Mouse (Mus musculus) liver, embryonic 14.5 days (tissue): ENCODE results near the gene Tmc4. TPM values are rescaled to one million over a fixed set of nuclear protein-coding genes. Genes with fewer than 3 reads are reported as not detected.

Experiments used
- ATAC-seq: fragments of 200-750 bp; cut with Nextera tagmentation; 2 replicates; pipeline ENCODE4 v1.8.0; 2017; ENCODE audit warnings: moderate number of reproducible peaks, mild to moderate bottlenecking, moderate library complexity; ENCODE audit not compliant: insufficient read depth
- DNase-seq, 3 experiments: peaks; one replicate each; pipeline ENCODE4 v3.0.0-alpha.2; 2012 to 2013; ENCODE audit warnings: low read depth in 3 of 3, low spot score in 3 of 3
- H3K27ac ChIP-seq: fragments of 300-500 bp; sonication (generic); 2 replicates; pipeline ENCODE4 v1.5.1; 2014; ENCODE audit warnings: moderate library complexity, mild to moderate bottlenecking, control low read depth, inconsistent platforms
- H3K27me3 ChIP-seq: fragments of 300-500 bp; sonication (generic); 2 replicates; pipeline ENCODE4 v1.6.1; 2014; ENCODE audit warnings: mild to moderate bottlenecking, low read length, moderate library complexity; ENCODE audit not compliant: control insufficient read depth, insufficient read depth
- H3K36me3 ChIP-seq: fragments of 300-500 bp; sonication (generic); replicated peaks from 2 replicates; pipeline ENCODE4 v1.6.1; 2014; ENCODE audit warnings: low read depth; ENCODE audit not compliant: control insufficient read depth, insufficient read depth
- H3K4me1 ChIP-seq, 2 experiments: fragments of 200-500 bp in 1 of 2; fragments of 300-500 bp in 1 of 2; sonication (generic) in 1 of 2; replicated peaks; 2 replicates each; pipeline ENCODE4 v1.6.1; 2012 to 2014; ENCODE audit warnings: antibody characterized with exemption in 1 of 2, inconsistent platforms in 1 of 2, low read length in 1 of 2; ENCODE audit not compliant: control insufficient read depth in 2 of 2, insufficient read depth in 2 of 2
- H3K4me2 ChIP-seq: fragments of 300-500 bp; sonication (generic); 2 replicates; pipeline ENCODE4 v1.6.1; 2014; ENCODE audit warnings: low read depth, mild to moderate bottlenecking, control low read depth, moderate library complexity
- H3K4me3 ChIP-seq, 2 experiments: fragments of 200-500 bp in 1 of 2; fragments of 300-500 bp in 1 of 2; sonication (generic) in 1 of 2; 2 replicates each; pipeline ENCODE4 v1.5.1; 2012 to 2014; ENCODE audit warnings: low read depth in 2 of 2, low read length in 2 of 2, mild to moderate bottlenecking in 2 of 2, control low read depth in 1 of 2, inconsistent platforms in 1 of 2, moderate library complexity in 1 of 2; ENCODE audit not compliant: insufficient read depth in 1 of 2
- H3K9ac ChIP-seq: fragments of 300-500 bp; sonication (generic); replicated peaks from 2 replicates; pipeline ENCODE4 v1.6.1; 2014; ENCODE audit warnings: mild to moderate bottlenecking, control low read depth, moderate library complexity
- H3K9me3 ChIP-seq: fragments of 300-500 bp; sonication (generic); 2 replicates; pipeline ENCODE4 v1.6.1; 2016; ENCODE audit warnings: low read length, mixed read lengths; ENCODE audit not compliant: control insufficient read depth
- CTCF ChIP-seq: IDR thresholded peaks from 2 replicates; pipeline ENCODE4 v1.5.1; 2016; ENCODE audit warnings: antibody characterized with exemption, low read depth, control low read depth
- EP300 ChIP-seq: IDR thresholded peaks from 2 replicates; pipeline ENCODE4 v1.6.1; 2016; ENCODE audit warnings: antibody characterized with exemption, low read depth
- WGBS: fragments of 180-500 bp; shearing (Covaris S2); extraction: QIAGEN DNeasy Blood & Tissue Kit; methylation state at CpG from one replicate; pipeline ENCODE4 v1.1.7; 2014; ENCODE audit not compliant: insufficient replicate concordance; 5-methylcytosine and 5-hydroxymethylcytosine counted together
- polyA plus RNA-seq, 2 experiments: library from polyadenylated mRNA; depleted of rRNA in 1 of 2; stranded (reverse) in 1 of 2; unstranded in 1 of 2; fragments of >200 nt; fragmentation: Nextera tagmentation in 1 of 2; extraction: Ambion mirVana in 1 of 2; gene quantifications; 2 replicates each; pipeline versions ENCODE4 v1.2.1 to v1.2.3; 2012 to 2014

The Tmc4 gene
- polyA plus RNA-seq, 2 experiments = 5.5 to 6.7 TPM

DNA sequence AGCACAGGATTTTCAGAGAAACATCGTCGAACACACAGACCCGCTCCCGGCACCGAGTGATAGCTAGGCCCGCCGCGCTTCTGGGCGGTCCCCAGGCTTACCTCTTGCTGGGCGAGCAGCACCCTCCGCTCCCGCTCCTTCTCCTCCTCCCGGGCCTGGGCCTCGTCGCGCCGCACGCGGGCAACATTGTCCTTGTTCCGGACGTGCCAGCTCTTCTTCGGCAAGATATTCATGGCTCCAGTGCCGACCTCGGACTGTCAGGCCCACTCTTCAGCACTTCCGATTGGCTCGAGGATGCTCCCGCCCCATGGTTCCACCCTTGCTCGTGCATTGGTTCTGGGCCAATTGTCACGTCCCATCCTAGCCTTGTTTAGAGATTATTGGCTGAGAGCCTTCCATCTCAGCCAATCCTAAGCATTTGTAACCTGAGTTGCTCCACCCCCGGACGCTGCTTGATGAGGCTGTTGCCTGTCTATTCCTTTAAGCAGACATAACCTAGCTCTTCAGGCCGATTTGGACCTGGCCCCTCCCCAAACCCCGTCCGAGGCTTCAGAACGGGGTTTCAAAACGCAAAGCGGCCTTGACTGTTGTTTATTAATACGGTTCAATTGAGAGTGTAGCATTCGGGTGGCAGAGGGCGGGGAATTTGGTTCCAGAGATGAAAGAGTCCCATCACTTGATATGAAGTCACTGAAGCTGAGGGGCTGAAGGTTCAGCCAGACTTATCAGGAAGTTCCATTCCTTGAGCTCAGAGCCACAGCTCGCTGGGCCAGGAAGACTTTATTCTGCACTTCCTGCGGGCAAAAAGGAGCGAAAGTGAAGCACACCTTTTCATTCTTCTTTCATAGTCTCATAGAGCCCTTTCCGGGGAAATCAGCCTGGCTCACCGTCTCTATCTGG lies 11.9 kb downstream of the Tmc4 start, which contains the start of gene Leng1:
TSS of gene Leng1 (minus strand) at position 626 of the 900 bp plus-strand sequence.
- DNase-seq (peak; percentile 97 to 98 (median 98)), ATAC-seq (peak; percentile 98)
- peak within 1 kb of the TSS; percentile 78 to 79 for H3K4me3 ChIP-seq
- no peak for TF ChIP-seq CTCF
- 0 out of 2 replicates have a peak, but pooled peaks have one; percentile 27 for TF ChIP-seq EP300
- H3K9me3 ChIP-seq = no peaks in the 10 kb centered on the region
- H3K4me2 ChIP-seq = peak within 1 kb of the TSS; percentile 96
- 2% methylated on average over 45 of the region's 45 CpGs for WGBS
- peak within 1 kb of the TSS; percentile 79 for H3K27ac ChIP-seq
- no peaks in the 10 kb centered on the region for H3K27me3 ChIP-seq
- H3K4me1 ChIP-seq = peaks cover 20 to 22% of the 10 kb centered on the region in 2 experiments
- H3K9ac ChIP-seq = peak within 1 kb of the TSS; percentile 77
- peaks cover 23% of the 10 kb centered on the region for H3K36me3 ChIP-seq

DNA sequence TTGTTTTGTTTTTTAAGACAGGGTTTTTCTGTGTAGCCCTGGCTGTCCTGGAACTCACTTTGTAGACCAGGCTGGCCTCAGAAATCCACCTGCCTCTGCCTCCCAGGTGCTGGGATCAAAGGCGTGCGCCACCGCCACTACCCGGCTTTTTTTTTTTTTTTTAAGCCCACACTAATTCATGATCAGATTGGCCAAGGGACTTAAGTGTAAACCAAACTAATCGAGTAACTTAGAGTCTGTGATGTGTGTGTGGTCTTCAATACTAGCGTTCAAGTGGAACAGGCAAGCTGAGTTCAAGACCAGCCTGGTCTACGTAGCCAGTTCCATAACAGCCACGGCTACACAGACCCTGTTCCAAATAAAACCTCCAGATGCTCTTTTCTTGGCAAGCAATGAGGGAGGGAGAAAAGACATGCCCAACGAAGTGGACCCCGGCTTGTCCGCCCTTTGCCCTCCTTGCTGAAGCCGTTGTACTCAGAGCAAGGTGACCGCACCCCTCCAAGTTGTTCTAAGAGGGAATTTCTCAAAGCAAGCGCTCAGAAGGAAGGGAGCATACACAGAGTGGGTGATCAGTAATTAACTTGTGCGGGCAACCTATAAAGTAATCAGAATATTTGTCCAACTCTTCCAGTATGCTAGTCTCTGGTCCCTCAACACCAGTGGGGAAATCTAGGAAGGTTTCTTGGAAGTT lies 12.7 kb downstream of the Tmc4 start:
- WGBS = 20% methylated on average over 15 of the region's 15 CpGs
- no peaks in the 10 kb centered on the region for H3K9me3 ChIP-seq
- H3K27ac ChIP-seq = peak overlapping the region; percentile 79
- H3K4me1 ChIP-seq = peaks cover 20 to 22% of the 10 kb centered on the region in 2 experiments
- H3K9ac ChIP-seq = peak overlapping the region; percentile 77
- no peaks in the 10 kb centered on the region for H3K27me3 ChIP-seq
- peaks cover 31% of the 10 kb centered on the region for H3K36me3 ChIP-seq
- peak in 1 of 3 experiments; percentile 32 for DNase-seq
- H3K4me2 ChIP-seq = peak overlapping the region; percentile 96
- peak overlapping the region; percentile 78 to 79 for H3K4me3 ChIP-seq
- ATAC-seq = peak; percentile 42; the same call in 1 of the 2 replicates
- TF ChIP-seq EP300 = no peak
- no peak for TF ChIP-seq CTCF

DNA sequence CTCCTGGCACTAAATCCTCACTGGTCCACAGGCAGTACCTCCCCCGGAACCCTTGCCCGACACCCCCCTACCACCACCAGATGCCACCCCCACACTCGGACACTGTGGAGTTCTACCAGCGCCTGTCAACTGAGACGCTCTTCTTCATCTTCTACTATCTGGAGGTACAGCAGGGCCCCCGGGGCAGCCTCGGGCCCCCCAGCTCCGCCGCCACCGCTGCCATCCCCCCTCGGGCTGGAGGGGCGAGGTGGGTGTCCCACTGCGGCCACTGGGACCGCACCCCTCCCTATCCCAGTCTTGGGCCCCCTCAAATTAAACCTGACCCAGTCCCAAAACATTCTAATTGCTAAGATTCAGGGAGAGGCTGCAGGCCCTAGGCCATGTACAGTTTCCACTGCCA lies 18.8 kb downstream of the Tmc4 start:
- ATAC-seq (no peak), DNase-seq (no peak)
- no peak overlapping the region for H3K9ac ChIP-seq
- no peak overlapping the region for H3K4me3 ChIP-seq
- H3K36me3 ChIP-seq = peaks cover 92% of the 10 kb centered on the region
- no peak overlapping the region for H3K27ac ChIP-seq
- H3K9me3 ChIP-seq = no peaks in the 10 kb centered on the region
- no peak overlapping the region for H3K4me2 ChIP-seq
- peaks cover 0 to 1% of the 10 kb centered on the region in 2 experiments; a peak in 1 of 4 replicates for H3K4me1 ChIP-seq
- H3K27me3 ChIP-seq = no peaks in the 10 kb centered on the region
- WGBS = 88% methylated on average over 14 of the region's 14 CpGs
- TF ChIP-seq EP300 (no peak), CTCF (no peak)

DNA sequence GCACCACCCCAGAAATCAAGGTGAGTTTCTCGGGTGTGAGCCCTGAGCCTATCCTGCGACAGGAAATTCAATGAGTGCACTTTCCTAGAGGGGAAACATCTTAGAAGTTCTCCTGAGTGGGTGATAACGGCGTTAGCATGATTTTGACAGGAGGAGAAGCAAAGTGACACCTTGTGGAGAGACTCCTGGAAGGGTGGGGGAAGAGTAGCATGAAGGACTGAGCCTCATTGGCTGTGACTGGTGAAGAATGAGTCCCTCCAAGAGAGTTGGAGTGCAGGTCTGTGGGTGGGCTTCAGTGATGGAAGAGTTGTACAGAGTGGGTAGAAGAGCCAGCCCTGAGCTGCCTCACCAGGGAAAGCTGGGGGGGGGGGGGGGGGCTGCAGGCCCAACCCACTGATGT lies 20.4 kb downstream of the Tmc4 start:
- H3K4me1 ChIP-seq = no peaks in the 10 kb centered on the region
- peaks cover 98% of the 10 kb centered on the region for H3K36me3 ChIP-seq
- WGBS = 82% methylated on average over 4 of the region's 4 CpGs
- TF ChIP-seq EP300 (no peak), CTCF (no peak)
- no peak overlapping the region for H3K27ac ChIP-seq
- no peak overlapping the region for H3K4me3 ChIP-seq
- no peak for DNase-seq
- no peaks in the 10 kb centered on the region for H3K27me3 ChIP-seq
- no peak overlapping the region for H3K4me2 ChIP-seq
- no peak overlapping the region for H3K9ac ChIP-seq
- H3K9me3 ChIP-seq = no peaks in the 10 kb centered on the region
- no peak for ATAC-seq

DNA sequence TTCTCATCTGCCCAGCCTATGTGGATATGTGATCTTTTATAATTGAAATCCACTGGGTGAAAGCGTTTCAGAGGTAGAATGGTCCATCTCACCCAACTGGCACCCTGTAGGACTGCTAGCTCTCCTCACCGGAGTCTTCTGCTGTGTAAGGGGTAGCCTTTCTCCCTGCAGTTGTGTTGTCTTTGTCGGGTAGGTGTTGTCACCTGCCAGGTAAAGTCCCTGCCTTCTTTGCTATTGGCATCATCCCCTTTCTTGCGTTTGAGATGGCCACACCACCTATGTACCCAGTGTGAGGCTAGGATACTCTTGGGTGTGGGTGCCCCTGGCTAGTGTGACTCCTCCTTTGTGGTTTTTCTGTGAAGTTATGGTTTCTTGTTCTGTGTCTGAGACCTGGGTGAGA lies 30.7 kb downstream of the Tmc4 start:
- Histone ChIP-seq H3K36me3 (peaks cover 25% of the 10 kb centered on the region), H3K27ac (peak overlapping the region; percentile 13; the same call in 1 of the 2 replicates), H3K4me3 (peak overlapping the region; percentile 86 to 89), H3K9me3 (no peaks in the 10 kb centered on the region), H3K9ac (peak overlapping the region; percentile 98), H3K4me2 (peak overlapping the region; percentile 93), H3K27me3 (no peaks in the 10 kb centered on the region), H3K4me1 (peaks cover 20 to 25% of the 10 kb centered on the region in 2 experiments)
- no peak for DNase-seq
- no peak for ATAC-seq
- WGBS = 41% methylated on average over 4 of the region's 4 CpGs
- TF ChIP-seq CTCF = no peak
- no peak for TF ChIP-seq EP300
